Mouse (Mus musculus): ENCODE data around the gene Psg27.
"Not testable (repeated sequence)": the region's sequence is repeated elsewhere in the genome, so short reads cannot be mapped to it uniquely, and the experiment has no call there.

- not testable (repeated sequence) for TF ChIP-seq HCFC1 (IDR thresholded peaks at IDR 0.05; ENCODE audit: borderline replicate concordance, insufficient read depth, low read length); ZC3H11A (IDR thresholded peaks at IDR 0.05; ENCODE audit: borderline replicate concordance, low read depth, low read length); MAFK (IDR thresholded peaks at IDR 0.05; ENCODE audit: insufficient read depth, low read depth, low read length)
Observed at GRCm38 (mm10) chr7:18512417-18512816, 54.7 kb downstream of the Psg27 start.
